Mouse (Mus musculus) limb, embryonic 14.5 days (tissue): ENCODE measurements around the gene Zfp853. TPM values are rescaled to one million over a fixed set of nuclear protein-coding genes. Genes with fewer than 3 reads are reported as not detected.

Experiments used
- ATAC-seq: fragments of 200-750 bp; cut with Nextera tagmentation; 2 replicates; pipeline ENCODE4 v1.8.0; 2017; ENCODE audit warnings: low read depth, moderate number of reproducible peaks, moderate TSS enrichment; ENCODE audit not compliant: low FRiP score
- DNase-seq: peaks from one replicate; pipeline ENCODE4 v3.0.0-alpha.2; 2015; ENCODE audit warnings: low spot score
- H3K27ac ChIP-seq: fragments of 300-500 bp; sonication (generic); replicated peaks from 2 replicates; pipeline ENCODE4 v1.5.1; 2014; ENCODE audit warnings: low read depth, mild to moderate bottlenecking, low read length, moderate library complexity, mixed read lengths
- H3K27me3 ChIP-seq: fragments of 300-500 bp; sonication (generic); 2 replicates; pipeline ENCODE4 v1.6.1; 2014; ENCODE audit warnings: low read length, mixed read lengths; ENCODE audit not compliant: control insufficient read depth, insufficient read depth
- H3K36me3 ChIP-seq: fragments of 300-500 bp; sonication (generic); 2 replicates; pipeline ENCODE4 v1.6.1; 2014; ENCODE audit warnings: mild to moderate bottlenecking, low read length, moderate library complexity, mixed read lengths; ENCODE audit not compliant: control insufficient read depth, insufficient read depth
- H3K4me1 ChIP-seq: fragments of 300-500 bp; sonication (generic); 2 replicates; pipeline ENCODE4 v1.6.1; 2014; ENCODE audit warnings: antibody characterized with exemption, low read length, mixed read lengths; ENCODE audit not compliant: control insufficient read depth, insufficient read depth
- H3K4me2 ChIP-seq: fragments of 300-500 bp; sonication (generic); replicated peaks from 2 replicates; pipeline ENCODE4 v1.6.1; 2014; ENCODE audit warnings: low read depth, mild to moderate bottlenecking, low read length, moderate library complexity; ENCODE audit not compliant: severe bottlenecking
- H3K4me3 ChIP-seq: fragments of 300-500 bp; sonication (generic); replicated peaks from 2 replicates; pipeline ENCODE4 v1.5.1; 2014; ENCODE audit warnings: low read length
- H3K9ac ChIP-seq: fragments of 300-500 bp; sonication (generic); 2 replicates; pipeline ENCODE4 v1.6.1; 2014; ENCODE audit warnings: mild to moderate bottlenecking, low read depth, low read length, moderate library complexity; ENCODE audit not compliant: severe bottlenecking
- H3K9me3 ChIP-seq: fragments of 300-500 bp; sonication (generic); 2 replicates; pipeline ENCODE4 v1.6.1; 2016; ENCODE audit warnings: low read length; ENCODE audit not compliant: control insufficient read depth
- POLR2A ChIP-seq: fragments of 200-500 bp; IDR thresholded peaks from 2 replicates; pipeline ENCODE4 v1.8.0; 2012; ENCODE audit warnings: inconsistent platforms, mild to moderate bottlenecking, moderate library complexity, borderline replicate concordance; ENCODE audit not compliant: insufficient read depth, insufficient read length; ENCODE audit errors: extremely low read depth
- WGBS: fragments of 180-500 bp; shearing (Covaris S2); extraction: QIAGEN DNeasy Blood & Tissue Kit; methylation state at CpG from one replicate; pipeline ENCODE4 v1.1.7; 2014; 5-methylcytosine and 5-hydroxymethylcytosine counted together
- polyA plus RNA-seq, 2 experiments: library from polyadenylated mRNA; depleted of rRNA in 1 of 2; stranded (reverse) in 1 of 2; unstranded in 1 of 2; fragments of >200 nt; fragmentation: Nextera tagmentation in 1 of 2; extraction: Ambion mirVana in 1 of 2; gene quantifications; 2 replicates each; pipeline versions ENCODE4 v1.2.1 to v1.2.3; 2012 to 2014

Gene Zfp853
- polyA plus RNA-seq, 2 experiments: 0.26 to 9.1 TPM

GRCm38 (mm10) chr5:143271642-143272041, 21.8 kb downstream of the Zfp853 start:
- H3K36me3 ChIP-seq: no peaks in the 10 kb centered on the region
- no peak for TF ChIP-seq POLR2A
- no peak overlapping the region for H3K4me3 ChIP-seq
- H3K9me3 ChIP-seq: no peaks in the 10 kb centered on the region
- ATAC-seq (no peak), DNase-seq (no peak)
- H3K9ac ChIP-seq: no peak overlapping the region
- H3K27ac ChIP-seq: no peak overlapping the region
- WGBS: 85% methylated on average over 6 of the region's 6 CpGs
- peaks cover 15% of the 10 kb centered on the region for H3K4me1 ChIP-seq
- no peak overlapping the region for H3K4me2 ChIP-seq
- no peaks in the 10 kb centered on the region for H3K27me3 ChIP-seq

- DNase-seq: no peak
- Histone ChIP-seq H3K27me3 (no peaks in the 10 kb centered on the region), H3K36me3 (no peaks in the 10 kb centered on the region), H3K4me1 (peaks cover 15% of the 10 kb centered on the region), H3K27ac (no peak overlapping the region), H3K4me3 (peak overlapping the region; percentile 91), H3K9ac (peak overlapping the region; percentile 86), H3K4me2 (peak overlapping the region; percentile 83), H3K9me3 (no peaks in the 10 kb centered on the region)
- peak; percentile 6; the same call in 1 of the 2 replicates for TF ChIP-seq POLR2A
- peak; percentile 10; the same call in 1 of the 2 replicates for ATAC-seq
- 4% methylated on average over 12 of the region's 12 CpGs for WGBS
These were observed 23.3 kb downstream of the Zfp853 start for GRCm38 (mm10) chr5:143270151-143270519.

- under 1% methylated on average over 37 of the region's 79 CpGs for WGBS
- peak within 1 kb of the TSS; percentile 83 for H3K4me2 ChIP-seq
- peak; percentile 78 for ATAC-seq
These were observed 23.9 kb downstream of the Zfp853 start, which contains the start of gene Zfp316 for GRCm38 (mm10) chr5:143269363-143270150. Gene Zfp316 (minus strand): TSS chr5:143270022.

GRCm38 (mm10) chr5:143268985-143269362, 24.4 kb downstream of the Zfp853 start:
- Histone ChIP-seq H3K27ac (0 out of 2 replicates have a peak overlapping the region, but pooled peaks have one; percentile 33), H3K9ac (peak overlapping the region; percentile 86), H3K9me3 (no peaks in the 10 kb centered on the region), H3K36me3 (peaks cover 8% of the 10 kb centered on the region), H3K4me1 (peaks cover 15% of the 10 kb centered on the region), H3K4me2 (peak overlapping the region; percentile 83), H3K27me3 (no peaks in the 10 kb centered on the region), H3K4me3 (peak overlapping the region; percentile 91)
- DNase-seq: no peak
- 28% methylated on average over 8 of the region's 8 CpGs for WGBS
- TF ChIP-seq POLR2A: no peak
- no peak for ATAC-seq

More at GRCm38 (mm10) chr5:143269363-143270150, 23.9 kb downstream of the Zfp853 start, which contains the start of gene Zfp316:
- peak; percentile 46; the same call in 1 of the 2 replicates for TF ChIP-seq POLR2A
- peaks cover 2% of the 10 kb centered on the region; the same call in 1 of the 2 replicates for H3K36me3 ChIP-seq
- no peaks in the 10 kb centered on the region for H3K9me3 ChIP-seq
- peaks cover 15% of the 10 kb centered on the region for H3K4me1 ChIP-seq
- peak within 1 kb of the TSS; percentile 33; the same call in 1 of the 2 replicates for H3K27ac ChIP-seq
- H3K27me3 ChIP-seq: no peaks in the 10 kb centered on the region
- H3K4me3 ChIP-seq: peak within 1 kb of the TSS; percentile 91
- peak within 1 kb of the TSS; percentile 86 for H3K9ac ChIP-seq
- DNase-seq: peak; percentile 66

GRCm38 (mm10) chr5:143266794-143267193, 26.6 kb downstream of the Zfp853 start:
- DNase-seq (no peak), ATAC-seq (no peak)
- WGBS: 85% methylated on average over 6 of the region's 6 CpGs
- no peak for TF ChIP-seq POLR2A
- H3K4me2 ChIP-seq: no peak overlapping the region
- H3K27ac ChIP-seq: no peak overlapping the region
- no peaks in the 10 kb centered on the region for H3K27me3 ChIP-seq
- H3K4me1 ChIP-seq: peaks cover 15% of the 10 kb centered on the region
- H3K9me3 ChIP-seq: no peaks in the 10 kb centered on the region
- no peak overlapping the region for H3K4me3 ChIP-seq
- peaks cover 28% of the 10 kb centered on the region for H3K36me3 ChIP-seq
- no peak overlapping the region for H3K9ac ChIP-seq
